Mouse (Mus musculus): ENCODE measurements around the gene Lingo2. TPM values are rescaled to one million over a fixed set of nuclear protein-coding genes. Genes with fewer than 3 reads are reported as not detected.

Lingo2 gene
- total RNA-seq, 2 experiments from 2014 or later: 0.10 TPM

DNA sequence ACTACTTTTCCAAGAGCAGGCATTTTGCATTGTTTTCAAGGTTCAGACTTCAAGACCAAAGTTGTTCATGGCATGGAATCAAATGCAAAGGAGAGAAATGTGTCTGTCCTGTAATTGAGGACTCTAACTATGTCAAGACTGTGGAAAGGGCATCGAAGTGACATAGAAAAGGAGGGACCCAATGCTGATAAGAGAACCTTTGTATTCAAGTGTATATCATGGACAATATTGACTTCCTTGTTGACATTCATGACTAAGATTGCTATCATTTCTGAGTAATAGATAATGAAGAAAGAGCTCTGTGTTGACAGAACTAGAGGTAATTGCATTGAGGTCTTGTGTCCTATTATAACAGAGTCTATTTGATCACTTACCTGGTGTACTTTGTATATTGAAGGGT, 390.6 kb downstream of the Lingo2 start:
- DNase-seq (ENCODE audit: low spot score in 2 of 2): no peak

DNA sequence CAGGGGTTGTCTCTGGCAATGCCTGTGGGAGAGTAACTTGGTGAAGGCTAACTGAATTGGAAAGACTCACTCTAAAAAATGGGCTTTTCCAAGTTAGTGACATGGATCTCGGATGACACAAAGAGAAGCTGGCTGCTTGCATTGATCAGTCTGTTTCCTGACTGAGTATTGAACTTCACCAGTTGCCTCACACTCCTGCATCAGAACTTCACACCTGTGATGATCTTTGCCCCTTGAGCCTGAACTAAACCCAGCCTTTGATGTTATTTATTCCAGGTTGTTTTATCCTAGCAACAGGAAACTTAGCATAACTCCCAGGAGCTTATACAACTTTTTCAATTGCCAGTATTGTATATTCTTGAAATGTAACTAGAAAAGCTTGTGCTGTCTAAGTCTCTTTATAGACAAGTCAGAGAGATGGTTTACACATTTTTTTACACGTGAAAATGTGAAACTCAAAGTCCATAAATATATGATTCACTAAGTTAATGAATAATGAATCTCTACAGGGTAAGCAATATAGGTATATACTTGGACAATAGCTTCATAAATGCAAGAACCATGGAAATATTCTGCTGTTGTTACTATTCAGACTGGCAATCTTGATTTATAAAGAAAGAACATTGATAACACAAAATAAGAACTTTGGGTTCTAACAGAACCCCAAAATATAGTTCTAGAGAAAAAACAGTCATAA, 410.7 kb downstream of the Lingo2 start:
- DNase-seq (ENCODE audit: low spot score in 2 of 2): no peak

- DNase-seq (ENCODE audit: low spot score in 2 of 2): no peak
Measured at GRCm38 (mm10) chr4:36533895-36534294, 417.7 kb downstream of the Lingo2 start.

DNA sequence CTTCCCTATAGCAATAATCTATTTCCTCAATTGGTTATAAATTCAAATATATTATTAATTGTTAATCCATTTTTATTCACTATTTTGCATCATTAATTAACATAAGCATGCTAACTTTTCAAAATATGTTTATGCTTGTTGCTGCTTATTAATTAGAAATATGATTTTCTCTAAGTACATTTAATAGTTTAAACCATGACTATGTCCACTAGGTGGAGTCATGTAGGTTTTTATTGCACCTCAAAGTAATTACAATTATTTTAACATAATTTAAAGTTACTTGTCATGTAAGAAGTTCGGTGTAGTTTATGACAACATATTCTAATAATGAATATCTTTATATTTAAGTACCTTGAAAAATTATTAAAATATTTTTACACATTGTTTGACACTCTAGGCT, 461.3 kb downstream of the Lingo2 start:
- no peak for DNase-seq (ENCODE audit: low spot score in 2 of 2)

DNA sequence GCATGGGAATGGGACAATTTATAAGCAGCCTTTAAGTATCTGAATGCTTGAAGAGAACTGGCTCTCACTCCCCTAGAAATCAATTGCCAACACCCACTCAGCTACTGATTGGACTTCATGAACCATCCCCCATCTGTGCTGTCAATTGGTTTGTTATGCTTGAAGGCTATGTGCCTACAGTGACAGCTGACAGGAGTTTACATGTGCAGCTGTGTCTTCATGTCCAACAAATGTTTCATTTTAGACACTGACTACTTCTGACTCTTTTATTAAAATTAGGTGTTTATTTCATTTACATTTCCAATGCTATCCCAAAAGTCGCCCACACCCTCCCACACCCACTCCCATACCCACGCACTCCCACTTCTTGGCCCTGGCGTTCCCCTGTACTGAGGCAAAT, 516.3 kb downstream of the Lingo2 start:
- no peak for DNase-seq (ENCODE audit: low spot score in 2 of 2)

- no peak for DNase-seq (ENCODE audit: low spot score in 2 of 2)
Measured at GRCm38 (mm10) chr4:36426192-36426591, 525.4 kb downstream of the Lingo2 start.

DNA sequence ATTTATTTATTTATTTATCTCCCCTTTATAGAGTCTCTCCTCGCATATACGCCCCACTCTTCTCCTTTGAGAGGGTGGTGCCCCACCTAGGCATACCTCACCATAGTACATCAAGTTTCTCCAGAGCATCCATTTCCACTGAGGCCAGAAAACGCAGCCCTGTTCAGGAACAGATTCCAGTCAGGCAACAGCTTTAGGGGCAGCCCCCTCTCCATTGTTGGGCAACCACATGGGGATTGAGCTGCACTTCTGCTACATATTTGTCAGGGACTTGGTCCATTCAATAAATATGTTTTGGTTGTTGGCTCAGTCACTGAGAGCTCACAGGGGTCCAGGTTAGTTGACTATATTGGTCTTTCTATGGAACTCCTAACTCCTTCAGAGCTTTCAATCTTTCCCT, 544.2 kb downstream of the Lingo2 start:
- no peak for DNase-seq (ENCODE audit: low spot score in 2 of 2)

- no peak for DNase-seq (ENCODE audit: low spot score in 2 of 2)
Measured at GRCm38 (mm10) chr4:36368925-36369324, 582.6 kb downstream of the Lingo2 start.

- no peak for DNase-seq (ENCODE audit: low spot score in 2 of 2)
Measured at GRCm38 (mm10) chr4:36354401-36354800, 597.1 kb downstream of the Lingo2 start.

DNA sequence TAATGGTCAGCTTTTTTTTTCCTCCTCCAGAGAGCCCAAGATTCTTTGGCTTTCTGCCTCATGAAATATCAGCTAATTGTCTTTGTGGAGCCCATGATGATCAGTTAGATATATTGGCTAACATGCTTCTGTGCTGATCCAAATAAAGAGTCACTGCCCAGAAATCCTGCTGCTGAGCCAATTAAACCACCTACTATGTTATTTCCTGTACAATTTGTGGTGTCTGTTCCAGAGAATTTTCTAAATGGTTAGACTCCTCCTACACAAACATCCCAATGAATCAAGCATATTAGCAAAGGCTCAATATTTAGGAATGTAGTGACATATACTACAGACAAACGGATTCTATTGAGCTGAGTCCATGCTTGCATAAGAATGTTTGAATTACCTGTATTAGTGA, 619.8 kb downstream of the Lingo2 start:
- no peak for DNase-seq (ENCODE audit: low spot score in 2 of 2)

GRCm38 (mm10) chr4:36325603-36326002, 625.9 kb downstream of the Lingo2 start:
- no peak for DNase-seq (ENCODE audit: low spot score in 2 of 2)

- no peak for DNase-seq (ENCODE audit: low spot score in 2 of 2)
Measured at GRCm38 (mm10) chr4:36313067-36313466, 638.5 kb downstream of the Lingo2 start.

DNA sequence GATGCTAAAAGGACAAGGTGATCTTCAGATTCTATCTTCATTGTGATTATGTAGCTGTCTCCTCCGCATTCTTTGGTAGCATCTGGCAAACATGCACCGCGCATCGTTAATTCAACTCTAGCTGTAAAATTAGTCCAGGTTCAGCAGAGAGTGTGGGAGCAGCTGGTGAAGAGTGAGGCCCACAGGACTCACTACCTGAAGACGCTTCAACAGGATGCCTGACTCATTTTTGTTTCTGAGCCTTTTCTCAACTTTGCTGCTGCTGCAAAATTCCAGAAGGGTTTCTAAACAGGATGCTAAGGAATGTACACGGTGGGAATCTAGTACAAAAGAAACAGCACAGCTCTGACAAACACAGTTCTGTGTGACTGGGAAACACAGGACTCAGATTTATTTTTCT, 640.1 kb downstream of the Lingo2 start:
- no peak for DNase-seq (ENCODE audit: low spot score in 2 of 2)

DNA sequence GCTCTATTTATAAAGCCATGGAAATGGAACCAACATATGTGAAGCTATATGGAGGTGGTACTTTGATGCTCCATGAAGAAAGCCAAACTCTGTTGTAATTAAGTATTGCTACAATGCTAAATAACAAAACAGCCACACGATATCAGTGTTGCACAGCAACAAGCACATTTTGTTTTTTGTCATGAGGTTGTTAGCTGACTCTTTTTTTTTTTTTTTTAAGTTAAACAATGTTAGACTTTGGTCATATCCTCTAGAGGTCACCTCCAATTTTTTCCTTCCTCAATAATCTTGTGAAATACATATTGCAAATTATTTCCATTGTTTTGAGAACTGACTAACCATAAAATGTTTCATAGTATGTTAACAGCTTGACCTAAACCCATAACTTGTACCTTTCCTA, 646.3 kb downstream of the Lingo2 start:
- no peak for DNase-seq (ENCODE audit: low spot score in 2 of 2)

- no peak for DNase-seq (ENCODE audit: low spot score in 2 of 2)
Measured at GRCm38 (mm10) chr4:36289701-36290053, 661.9 kb downstream of the Lingo2 start.

DNA sequence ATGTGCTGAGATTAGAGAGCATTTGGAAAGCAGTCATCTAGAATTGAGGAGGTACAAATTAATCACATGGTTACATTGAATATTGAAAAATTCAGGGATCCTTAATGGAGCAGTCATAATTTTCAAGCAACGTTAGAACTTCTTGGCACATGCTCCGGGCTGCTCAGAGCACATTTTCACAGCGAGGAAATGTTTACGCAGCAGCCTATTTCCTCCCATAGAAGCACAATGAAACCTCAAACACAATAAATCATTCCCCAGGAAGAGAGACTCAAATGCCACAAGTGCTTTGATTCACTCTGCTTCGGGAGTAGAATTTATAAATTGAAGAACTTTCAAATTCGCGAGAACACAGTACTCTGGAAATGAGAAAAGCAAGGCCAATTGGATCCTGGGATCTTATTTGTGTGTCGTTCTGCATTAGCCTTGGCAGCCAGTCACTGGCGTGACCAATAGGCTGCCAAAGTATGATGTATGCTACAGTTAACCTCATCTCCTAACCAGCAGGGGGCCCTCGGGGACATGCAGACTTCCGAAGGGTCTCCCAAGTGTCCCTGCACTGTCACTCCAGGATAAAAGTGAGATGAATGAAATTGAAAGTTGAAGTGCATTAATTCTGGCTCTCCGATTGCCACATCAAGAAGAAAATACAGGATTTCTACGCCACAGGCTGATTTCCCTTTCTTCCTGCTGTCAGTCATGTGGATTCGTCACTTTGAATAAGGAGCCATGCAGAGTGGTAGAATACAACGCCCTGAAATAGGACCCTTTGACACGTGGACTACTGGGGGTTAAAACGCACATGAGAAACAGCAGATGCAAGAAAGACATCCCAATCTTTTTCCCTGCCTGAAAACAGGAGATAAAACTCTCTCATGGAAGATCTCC, 662.5 kb downstream of the Lingo2 start:
- DNase-seq (ENCODE audit: low spot score in 2 of 2): peak; percentile 38 to 46

DNA sequence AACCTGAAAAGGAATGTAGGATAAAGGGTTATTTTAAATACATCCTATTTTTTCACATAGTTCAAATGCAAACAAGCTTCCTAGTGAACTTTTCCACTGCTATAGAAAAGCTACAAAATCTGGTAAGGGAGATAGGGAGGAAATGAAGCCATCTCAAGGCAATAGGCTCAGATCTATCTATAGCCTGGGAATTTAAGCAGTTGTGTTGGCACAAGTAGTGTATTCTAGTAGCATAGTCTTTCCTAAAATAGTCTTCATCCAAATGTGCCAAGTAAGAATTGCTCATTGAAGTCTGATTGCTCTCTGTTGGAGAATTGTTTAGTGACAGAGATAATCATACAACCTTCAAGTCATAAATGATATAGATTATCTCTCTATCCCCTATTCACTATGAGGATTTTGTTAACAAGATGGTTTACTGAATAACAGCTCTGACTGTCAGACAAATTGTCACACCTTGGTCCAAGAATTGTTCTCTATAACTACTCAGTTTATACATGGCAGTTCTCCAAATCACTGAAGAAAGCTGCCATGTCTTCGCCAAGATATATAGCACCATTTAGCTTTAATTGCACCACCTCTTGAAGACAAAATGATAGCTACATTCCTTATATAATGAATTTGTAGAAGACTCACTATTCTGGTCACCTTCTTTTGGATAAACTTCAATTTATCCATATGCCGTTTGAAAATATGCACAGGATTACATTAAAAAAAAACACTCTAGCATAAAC, 688.9 kb downstream of the Lingo2 start:
- DNase-seq (ENCODE audit: low spot score in 2 of 2): no peak

- peak; percentile 2 to 18 for DNase-seq (ENCODE audit: low spot score in 2 of 2)
Measured at GRCm38 (mm10) chr4:36186231-36186922, 765.2 kb downstream of the Lingo2 start.

DNA sequence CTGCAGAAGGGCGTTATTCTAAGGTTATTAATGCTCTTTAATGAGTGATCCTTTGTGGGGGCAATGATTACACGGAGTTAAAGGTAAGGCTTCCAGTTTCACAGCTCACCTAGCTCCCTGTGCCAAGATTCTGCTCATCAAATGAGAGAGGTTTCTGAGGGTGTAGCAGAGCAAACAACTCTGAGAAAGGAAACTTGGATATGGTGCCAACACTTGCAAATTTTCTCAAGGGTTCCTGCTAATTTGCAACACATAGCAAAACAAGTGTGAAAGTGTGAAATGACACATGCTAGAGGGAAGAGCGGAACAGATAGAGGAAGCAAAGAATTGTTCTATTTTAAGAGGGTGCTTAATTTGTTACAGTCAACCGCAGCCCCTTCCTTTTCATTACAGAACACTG, 767.9 kb downstream of the Lingo2 start:
- no peak for DNase-seq (ENCODE audit: low spot score in 2 of 2)

DNA sequence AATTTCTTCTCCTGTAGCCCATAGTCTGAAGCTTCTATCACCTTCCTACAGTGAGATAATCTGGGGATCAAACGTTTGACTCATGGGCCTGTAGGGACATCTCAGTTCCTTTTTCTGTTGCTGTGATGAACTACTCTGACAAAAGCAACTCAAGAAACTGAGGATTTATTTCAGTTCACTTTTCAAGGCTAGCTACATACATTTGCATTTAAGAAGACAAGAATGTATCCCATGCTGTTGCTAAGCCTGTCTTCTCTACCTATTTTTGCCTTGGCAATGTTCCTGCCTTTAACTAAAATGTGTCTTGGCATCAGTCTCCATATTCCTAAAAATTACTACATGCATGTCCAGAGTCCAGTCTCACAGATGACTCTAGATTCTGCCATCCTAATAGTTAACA, 781.4 kb downstream of the Lingo2 start:
- DNase-seq (ENCODE audit: low spot score in 2 of 2): no peak

DNA sequence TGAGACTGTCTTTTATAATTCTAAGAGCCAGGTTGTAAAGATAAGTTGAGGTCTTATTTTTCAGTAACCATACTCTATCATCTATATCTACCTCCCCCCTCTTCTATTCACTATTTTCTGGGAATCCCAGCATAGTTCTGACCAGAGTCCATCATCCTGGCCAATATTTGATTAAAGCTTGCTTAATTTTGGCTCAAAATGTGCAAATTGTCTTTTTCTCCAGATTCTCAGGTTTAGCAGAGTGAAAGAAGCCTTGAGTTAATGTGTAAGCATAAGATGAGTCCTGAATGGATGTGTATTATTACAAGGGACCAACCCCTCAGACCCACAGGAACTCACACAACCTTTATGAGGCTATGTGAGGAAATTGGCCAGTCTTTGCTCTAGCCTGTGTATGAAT, 820.2 kb downstream of the Lingo2 start:
- no peak for DNase-seq (ENCODE audit: low spot score in 2 of 2)
